Mouse (Mus musculus): ENCODE results near the gene Zbtb16. TPM values are rescaled to one million over a fixed set of nuclear protein-coding genes. Genes with fewer than 3 reads are reported as not detected.

The Zbtb16 gene
- polyA plus RNA-seq, 1 experiment from 2014 or later: 0.28 TPM

DNA sequence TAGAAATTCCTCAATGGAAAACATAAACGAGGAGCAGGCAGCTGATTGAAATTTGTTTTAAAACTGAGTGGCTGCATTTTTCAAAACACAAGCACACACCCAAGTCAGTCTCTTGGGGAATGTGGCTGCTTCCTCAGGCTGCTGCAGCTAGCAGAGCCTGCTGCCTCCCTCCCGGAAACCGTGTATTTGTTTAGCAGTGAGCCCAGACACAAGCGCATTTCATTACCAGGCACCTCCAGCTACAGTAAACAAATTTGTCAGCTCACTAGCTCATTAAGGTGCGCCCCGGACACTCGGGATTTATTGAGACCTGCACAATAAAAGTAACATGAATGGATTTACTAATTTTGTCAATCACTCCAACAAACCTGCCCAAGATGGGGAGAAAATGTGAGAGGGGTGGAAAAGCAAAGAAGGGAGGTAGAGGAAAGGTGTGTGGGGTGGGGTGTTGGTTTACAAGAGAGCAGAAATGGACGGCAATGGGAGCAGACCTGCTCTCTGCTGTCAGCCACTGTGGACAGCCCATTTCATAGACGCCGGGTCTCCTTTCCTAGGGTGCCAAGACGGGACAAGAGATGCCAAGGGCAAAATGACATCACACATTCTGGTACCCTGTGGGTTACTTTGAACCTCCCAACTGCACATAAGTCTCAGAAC lies 161.5 kb downstream of the Zbtb16 start:
- WGBS: 19% methylated on average over 11 of the region's 11 CpGs
- H3K27me3 ChIP-seq (ENCODE audit: insufficient read depth, low read length): no peaks in the 10 kb centered on the region
- no peaks in the 10 kb centered on the region for H3K9me3 ChIP-seq (replicated peaks; ENCODE audit: low read length)
- H3K27ac ChIP-seq: no peak overlapping the region
- DNase-seq (ENCODE audit: low spot score) (peak; percentile 76), ATAC-seq (replicated peaks; ENCODE audit: low FRiP score, low read depth) (no peak)
- H3K4me1 ChIP-seq (replicated peaks; ENCODE audit: insufficient read depth, low read length): peaks cover 15% of the 10 kb centered on the region
- H3K4me2 ChIP-seq (ENCODE audit: low read length): no peak overlapping the region
- H3K9ac ChIP-seq (ENCODE audit: low read depth, low read length): no peak overlapping the region
- no peak overlapping the region for H3K4me3 ChIP-seq (replicated peaks; ENCODE audit: low read depth, low read length)
- TF ChIP-seq CTCF (IDR thresholded peaks at IDR 0.05; ENCODE audit: low read depth): no peak
- H3K36me3 ChIP-seq (ENCODE audit: insufficient read depth, low read length): no peaks in the 10 kb centered on the region

GRCm38 (mm10) chr9:48673804-48674203 lies 162.2 kb downstream of the Zbtb16 start:
- no peaks in the 10 kb centered on the region for H3K27me3 ChIP-seq (ENCODE audit: insufficient read depth, low read length)
- WGBS: 55% methylated on average over 5 of the region's 5 CpGs
- no peak overlapping the region for H3K4me3 ChIP-seq (replicated peaks; ENCODE audit: low read depth, low read length)
- TF ChIP-seq CTCF (IDR thresholded peaks at IDR 0.05; ENCODE audit: low read depth): no peak
- no peaks in the 10 kb centered on the region for H3K9me3 ChIP-seq (replicated peaks; ENCODE audit: low read length)
- no peak for ATAC-seq (replicated peaks; ENCODE audit: low FRiP score, low read depth)
- H3K4me2 ChIP-seq (ENCODE audit: low read length): peak overlapping the region; percentile 13; the same call in 1 of the 2 replicates
- no peak for DNase-seq (ENCODE audit: low spot score)
- no peaks in the 10 kb centered on the region for H3K36me3 ChIP-seq (ENCODE audit: insufficient read depth, low read length)
- H3K9ac ChIP-seq (ENCODE audit: low read depth, low read length): no peak overlapping the region
- H3K4me1 ChIP-seq (replicated peaks; ENCODE audit: insufficient read depth, low read length): peaks cover 15% of the 10 kb centered on the region
- H3K27ac ChIP-seq: peak overlapping the region; percentile 25; the same call in 1 of the 2 replicates

GRCm38 (mm10) chr9:48673213-48673612 lies 162.8 kb downstream of the Zbtb16 start:
- 79% methylated on average over 6 of the region's 6 CpGs for WGBS

GRCm38 (mm10) chr9:48671841-48672240 lies 164.2 kb downstream of the Zbtb16 start:
- Histone ChIP-seq H3K27me3 (ENCODE audit: insufficient read depth, low read length) (no peaks in the 10 kb centered on the region), H3K4me3 (replicated peaks; ENCODE audit: low read depth, low read length) (no peak overlapping the region)

More at GRCm38 (mm10) chr9:48673213-48673612, 162.8 kb downstream of the Zbtb16 start:
- no peak for TF ChIP-seq CTCF (IDR thresholded peaks at IDR 0.05; ENCODE audit: low read depth)
- Histone ChIP-seq H3K4me3 (replicated peaks; ENCODE audit: low read depth, low read length) (no peak overlapping the region), H3K36me3 (ENCODE audit: insufficient read depth, low read length) (no peaks in the 10 kb centered on the region), H3K4me2 (ENCODE audit: low read length) (no peak overlapping the region), H3K27ac (no peak overlapping the region), H3K27me3 (ENCODE audit: insufficient read depth, low read length) (no peaks in the 10 kb centered on the region), H3K4me1 (replicated peaks; ENCODE audit: insufficient read depth, low read length) (peaks cover 15% of the 10 kb centered on the region), H3K9ac (ENCODE audit: low read depth, low read length) (no peak overlapping the region), H3K9me3 (replicated peaks; ENCODE audit: low read length) (no peaks in the 10 kb centered on the region)
- ATAC-seq (replicated peaks; ENCODE audit: low FRiP score, low read depth) (no peak), DNase-seq (ENCODE audit: low spot score) (no peak)

DNA sequence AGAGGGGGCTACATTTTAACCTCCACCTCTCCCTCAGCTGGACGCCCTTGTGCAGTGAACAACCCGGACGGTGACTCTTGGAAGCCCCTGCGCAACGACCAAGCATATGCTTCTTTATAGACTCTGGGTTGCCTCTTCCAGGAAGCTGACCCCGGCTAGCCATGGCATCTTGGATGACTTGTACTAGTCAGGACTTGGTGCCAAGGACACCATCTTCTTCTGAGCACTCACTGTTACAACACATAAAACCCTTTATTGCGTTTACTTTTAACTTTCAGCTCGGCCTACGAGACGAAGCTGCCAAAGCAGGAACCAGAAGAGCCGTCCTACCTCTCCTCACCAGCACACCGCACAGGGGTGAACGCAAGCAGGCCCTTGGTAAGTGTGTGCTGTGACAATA lies 165.9 kb downstream of the Zbtb16 start:
- Histone ChIP-seq H3K9me3 (replicated peaks; ENCODE audit: low read length) (no peaks in the 10 kb centered on the region), H3K4me3 (replicated peaks; ENCODE audit: low read depth, low read length) (no peak overlapping the region), H3K4me1 (replicated peaks; ENCODE audit: insufficient read depth, low read length) (peaks cover 14% of the 10 kb centered on the region), H3K36me3 (ENCODE audit: insufficient read depth, low read length) (no peaks in the 10 kb centered on the region), H3K4me2 (ENCODE audit: low read length) (no peak overlapping the region), H3K27ac (no peak overlapping the region), H3K27me3 (ENCODE audit: insufficient read depth, low read length) (no peaks in the 10 kb centered on the region), H3K9ac (ENCODE audit: low read depth, low read length) (no peak overlapping the region)
- 88% methylated on average over 13 of the region's 13 CpGs for WGBS
- no peak for TF ChIP-seq CTCF (IDR thresholded peaks at IDR 0.05; ENCODE audit: low read depth)
- no peak for DNase-seq (ENCODE audit: low spot score)
- no peak for ATAC-seq (replicated peaks; ENCODE audit: low FRiP score, low read depth)

More at GRCm38 (mm10) chr9:48671841-48672240, 164.2 kb downstream of the Zbtb16 start:
- Histone ChIP-seq H3K4me1 (replicated peaks; ENCODE audit: insufficient read depth, low read length) (peaks cover 15% of the 10 kb centered on the region), H3K9ac (ENCODE audit: low read depth, low read length) (no peak overlapping the region), H3K9me3 (replicated peaks; ENCODE audit: low read length) (no peaks in the 10 kb centered on the region), H3K4me2 (ENCODE audit: low read length) (no peak overlapping the region), H3K27ac (no peak overlapping the region), H3K36me3 (ENCODE audit: insufficient read depth, low read length) (no peaks in the 10 kb centered on the region)
- no peak for TF ChIP-seq CTCF (IDR thresholded peaks at IDR 0.05; ENCODE audit: low read depth)
- ATAC-seq (replicated peaks; ENCODE audit: low FRiP score, low read depth) (no peak), DNase-seq (ENCODE audit: low spot score) (no peak)

- H3K27ac ChIP-seq: no peak overlapping the region
- H3K4me2 ChIP-seq (ENCODE audit: low read length): no peak overlapping the region
- TF ChIP-seq CTCF (IDR thresholded peaks at IDR 0.05; ENCODE audit: low read depth): no peak
- 77% methylated on average over 10 of the region's 10 CpGs for WGBS
- H3K4me1 ChIP-seq (replicated peaks; ENCODE audit: insufficient read depth, low read length): peaks cover 9% of the 10 kb centered on the region
- DNase-seq (ENCODE audit: low spot score): no peak
- H3K36me3 ChIP-seq (ENCODE audit: insufficient read depth, low read length): no peaks in the 10 kb centered on the region
- H3K9ac ChIP-seq (ENCODE audit: low read depth, low read length): no peak overlapping the region
- no peak overlapping the region for H3K4me3 ChIP-seq (replicated peaks; ENCODE audit: low read depth, low read length)
- H3K9me3 ChIP-seq (replicated peaks; ENCODE audit: low read length): no peaks in the 10 kb centered on the region
- no peak for ATAC-seq (replicated peaks; ENCODE audit: low FRiP score, low read depth)
- H3K27me3 ChIP-seq (ENCODE audit: insufficient read depth, low read length): no peaks in the 10 kb centered on the region
These were observed 166.3 kb downstream of the Zbtb16 start for GRCm38 (mm10) chr9:48669672-48670071.

- H3K27me3 ChIP-seq (ENCODE audit: insufficient read depth, low read length): no peaks in the 10 kb centered on the region
- H3K9me3 ChIP-seq (replicated peaks; ENCODE audit: low read length): no peaks in the 10 kb centered on the region
- WGBS: 91% methylated on average over 3 of the region's 3 CpGs
- ATAC-seq (replicated peaks; ENCODE audit: low FRiP score, low read depth) (no peak), DNase-seq (ENCODE audit: low spot score) (no peak)
- no peak overlapping the region for H3K4me3 ChIP-seq (replicated peaks; ENCODE audit: low read depth, low read length)
- no peak overlapping the region for H3K27ac ChIP-seq
- H3K4me1 ChIP-seq (replicated peaks; ENCODE audit: insufficient read depth, low read length): no peaks in the 10 kb centered on the region
- no peak for TF ChIP-seq CTCF (IDR thresholded peaks at IDR 0.05; ENCODE audit: low read depth)
- H3K9ac ChIP-seq (ENCODE audit: low read depth, low read length): no peak overlapping the region
- H3K36me3 ChIP-seq (ENCODE audit: insufficient read depth, low read length): no peaks in the 10 kb centered on the region
- H3K4me2 ChIP-seq (ENCODE audit: low read length): no peak overlapping the region
These were observed 169.3 kb downstream of the Zbtb16 start for GRCm38 (mm10) chr9:48666702-48667101.

All from kidney, postnatal 0 days (tissue).